Mouse (Mus musculus): Measurements from ENCODE around the gene Engase. TPM values are rescaled to one million over a fixed set of nuclear protein-coding genes. Genes with fewer than 3 reads are reported as not detected.

Gene Engase
- polyA plus RNA-seq, 1 experiment: 5.1 TPM

- Histone ChIP-seq H3K4me2 (ENCODE audit: low read depth) (no peak overlapping the region), H3K36me3 (ENCODE audit: control insufficient read depth, insufficient read depth) (no peaks in the 10 kb centered on the region), H3ac (ENCODE audit: control insufficient read depth, insufficient read length) (no peak overlapping the region), H3K27me3 (ENCODE audit: control insufficient read depth, insufficient read depth, insufficient read length) (peaks cover 40% of the 10 kb centered on the region), H3K4me3 (no peak overlapping the region), H3K79me2 (ENCODE audit: control insufficient read depth, insufficient read depth) (no peaks in the 10 kb centered on the region)
- TF ChIP-seq MYOG (IDR thresholded peaks at IDR 0.05; ENCODE audit: control insufficient read depth in 1 of 3, insufficient read depth in 1 of 3, insufficient read length in 2 of 3, low read depth in 2 of 3) (no peak), REST (IDR thresholded peaks at IDR 0.05; ENCODE audit: insufficient read depth, insufficient read length) (no peak), USF1 (IDR thresholded peaks at IDR 0.05; ENCODE audit: low read depth) (no peak), MYOD1 (IDR thresholded peaks at IDR 0.05; ENCODE audit: control insufficient read depth in 1 of 3, insufficient read length in 2 of 3, low read depth in 2 of 3) (no peak), POLR2AphosphoS2 (IDR thresholded peaks at IDR 0.05; ENCODE audit: insufficient read length, low read depth) (no peak), POLR2A (IDR thresholded peaks at IDR 0.05; ENCODE audit: insufficient read length, low read depth) (no peak), TCF12 (IDR thresholded peaks at IDR 0.05; ENCODE audit: insufficient read depth, poor library complexity, severe bottlenecking) (no peak), TCF3 (IDR thresholded peaks at IDR 0.05; ENCODE audit: insufficient read length, low read depth) (no peak)
Measured at GRCm38 (mm10) chr11:118460280-118460679, 16.3 kb upstream of the Engase start.

- Histone ChIP-seq H3K79me2 (ENCODE audit: control insufficient read depth, insufficient read depth) (no peaks in the 10 kb centered on the region), H3K36me3 (ENCODE audit: control insufficient read depth, insufficient read depth) (no peaks in the 10 kb centered on the region), H3K4me3 (no peak overlapping the region), H3ac (ENCODE audit: control insufficient read depth, insufficient read length) (no peak overlapping the region), H3K4me2 (ENCODE audit: low read depth) (no peak overlapping the region), H3K27me3 (ENCODE audit: control insufficient read depth, insufficient read depth, insufficient read length) (peaks cover 21% of the 10 kb centered on the region)
- TF ChIP-seq CEBPB (IDR thresholded peaks at IDR 0.05; ENCODE audit: insufficient read depth, poor library complexity, severe bottlenecking): no peak
- TF ChIP-seq POLR2AphosphoS2 (IDR thresholded peaks at IDR 0.05; ENCODE audit: insufficient read length, low read depth): no peak
- no peak for TF ChIP-seq TCF3 (IDR thresholded peaks at IDR 0.05; ENCODE audit: insufficient read length, low read depth)
- no peak for TF ChIP-seq REST (IDR thresholded peaks at IDR 0.05; ENCODE audit: insufficient read depth, insufficient read length)
- TF ChIP-seq USF1 (IDR thresholded peaks at IDR 0.05; ENCODE audit: low read depth): no peak
- no peak for TF ChIP-seq MYOG (IDR thresholded peaks at IDR 0.05; ENCODE audit: control insufficient read depth in 1 of 3, insufficient read depth in 1 of 3, insufficient read length in 2 of 3, low read depth in 2 of 3)
- TF ChIP-seq POLR2A (IDR thresholded peaks at IDR 0.05; ENCODE audit: insufficient read length, low read depth): no peak
- no peak for TF ChIP-seq SRF (IDR thresholded peaks at IDR 0.05; ENCODE audit: control insufficient read depth, insufficient read length, low read depth)
- no peak for TF ChIP-seq E2F4 (IDR thresholded peaks at IDR 0.05; ENCODE audit: insufficient read depth)
- no peak for TF ChIP-seq TCF12 (IDR thresholded peaks at IDR 0.05; ENCODE audit: insufficient read depth, poor library complexity, severe bottlenecking)
- no peak for TF ChIP-seq MAX (IDR thresholded peaks at IDR 0.05; ENCODE audit: low read depth)
- no peak for TF ChIP-seq MYOD1 (IDR thresholded peaks at IDR 0.05; ENCODE audit: control insufficient read depth in 1 of 3, insufficient read length in 2 of 3, low read depth in 2 of 3)
Measured at GRCm38 (mm10) chr11:118467441-118468035, 9.1 kb upstream of the Engase start.

GRCm38 (mm10) chr11:118469509-118470160 is 7.0 kb upstream of the Engase start:
- no peak overlapping the region for H3ac ChIP-seq (ENCODE audit: control insufficient read depth, insufficient read length)
- H3K79me2 ChIP-seq (ENCODE audit: control insufficient read depth, insufficient read depth): no peaks in the 10 kb centered on the region
- no peak overlapping the region for H3K4me3 ChIP-seq
- no peak for TF ChIP-seq CEBPB (IDR thresholded peaks at IDR 0.05; ENCODE audit: insufficient read depth, poor library complexity, severe bottlenecking)
- TF ChIP-seq REST (IDR thresholded peaks at IDR 0.05; ENCODE audit: insufficient read depth, insufficient read length): no peak
- TF ChIP-seq MAX (IDR thresholded peaks at IDR 0.05; ENCODE audit: low read depth): no peak
- TF ChIP-seq TCF12 (IDR thresholded peaks at IDR 0.05; ENCODE audit: insufficient read depth, poor library complexity, severe bottlenecking): no peak
- no peak for TF ChIP-seq TCF3 (IDR thresholded peaks at IDR 0.05; ENCODE audit: insufficient read length, low read depth)
- TF ChIP-seq SRF (IDR thresholded peaks at IDR 0.05; ENCODE audit: control insufficient read depth, insufficient read length, low read depth): no peak
- TF ChIP-seq MYOD1 (IDR thresholded peaks at IDR 0.05; ENCODE audit: control insufficient read depth in 1 of 3, insufficient read length in 2 of 3, low read depth in 2 of 3): no peak
- no peak for TF ChIP-seq POLR2A (IDR thresholded peaks at IDR 0.05; ENCODE audit: insufficient read length, low read depth)
- no peak for TF ChIP-seq USF1 (IDR thresholded peaks at IDR 0.05; ENCODE audit: low read depth)
- TF ChIP-seq POLR2AphosphoS2 (IDR thresholded peaks at IDR 0.05; ENCODE audit: insufficient read length, low read depth): no peak
- no peak for TF ChIP-seq E2F4 (IDR thresholded peaks at IDR 0.05; ENCODE audit: insufficient read depth)
- TF ChIP-seq MYOG (IDR thresholded peaks at IDR 0.05; ENCODE audit: control insufficient read depth in 1 of 3, insufficient read depth in 1 of 3, insufficient read length in 2 of 3, low read depth in 2 of 3): no peak
- no peaks in the 10 kb centered on the region for H3K36me3 ChIP-seq (ENCODE audit: control insufficient read depth, insufficient read depth)
- peaks cover 17% of the 10 kb centered on the region for H3K27me3 ChIP-seq (ENCODE audit: control insufficient read depth, insufficient read depth, insufficient read length)
- peak overlapping the region; percentile 55 for H3K4me2 ChIP-seq (ENCODE audit: low read depth)

- Histone ChIP-seq H3K4me3 (no peak overlapping the region), H3ac (ENCODE audit: control insufficient read depth, insufficient read length) (no peak overlapping the region), H3K27me3 (ENCODE audit: control insufficient read depth, insufficient read depth, insufficient read length) (peaks cover 23% of the 10 kb centered on the region), H3K36me3 (ENCODE audit: control insufficient read depth, insufficient read depth) (no peaks in the 10 kb centered on the region), H3K4me2 (ENCODE audit: low read depth) (peak overlapping the region; percentile 55), H3K79me2 (ENCODE audit: control insufficient read depth, insufficient read depth) (no peaks in the 10 kb centered on the region)
- TF ChIP-seq TCF3 (IDR thresholded peaks at IDR 0.05; ENCODE audit: insufficient read length, low read depth): peak; percentile 60
- no peak for TF ChIP-seq CEBPB (IDR thresholded peaks at IDR 0.05; ENCODE audit: insufficient read depth, poor library complexity, severe bottlenecking)
- no peak for TF ChIP-seq E2F4 (IDR thresholded peaks at IDR 0.05; ENCODE audit: insufficient read depth)
- peak; percentile 73 to 90 (median 88) for TF ChIP-seq MYOD1 (IDR thresholded peaks at IDR 0.05; ENCODE audit: control insufficient read depth in 1 of 3, insufficient read length in 2 of 3, low read depth in 2 of 3)
- TF ChIP-seq REST (IDR thresholded peaks at IDR 0.05; ENCODE audit: insufficient read depth, insufficient read length): no peak
- TF ChIP-seq MYOG (IDR thresholded peaks at IDR 0.05; ENCODE audit: control insufficient read depth in 1 of 3, insufficient read depth in 1 of 3, insufficient read length in 2 of 3, low read depth in 2 of 3): peak; percentile 87 to 97 (median 94)
- no peak for TF ChIP-seq USF1 (IDR thresholded peaks at IDR 0.05; ENCODE audit: low read depth)
- TF ChIP-seq MAX (IDR thresholded peaks at IDR 0.05; ENCODE audit: low read depth): no peak
- peak; percentile 72 for TF ChIP-seq TCF12 (IDR thresholded peaks at IDR 0.05; ENCODE audit: insufficient read depth, poor library complexity, severe bottlenecking)
- no peak for TF ChIP-seq SRF (IDR thresholded peaks at IDR 0.05; ENCODE audit: control insufficient read depth, insufficient read length, low read depth)
Measured at GRCm38 (mm10) chr11:118470234-118470966, 6.2 kb upstream of the Engase start.

Data from myocyte (in vitro differentiated cells).